Mouse (Mus musculus) adrenal gland, adult 10 weeks (tissue): ENCODE results near the gene Olfr1537. TPM values are rescaled to one million over a fixed set of nuclear protein-coding genes. Genes with fewer than 3 reads are reported as not detected.

ENCODE experiments used
- polyA plus RNA-seq: library from polyadenylated mRNA; stranded (reverse); fragments of 350-450 nt; fragmentation: Illumina TruSeq; extraction: RNeasy Lipid Tissue Mini Kit (QIAGEN cat#74804); gene quantifications from one replicate; pipeline ENCODE4 v1.2.3, GENCODE M21; 2014; ENCODE audit warnings: low read depth, low replicate concordance

Olfr1537 gene
- not detected for polyA plus RNA-seq

DNA sequence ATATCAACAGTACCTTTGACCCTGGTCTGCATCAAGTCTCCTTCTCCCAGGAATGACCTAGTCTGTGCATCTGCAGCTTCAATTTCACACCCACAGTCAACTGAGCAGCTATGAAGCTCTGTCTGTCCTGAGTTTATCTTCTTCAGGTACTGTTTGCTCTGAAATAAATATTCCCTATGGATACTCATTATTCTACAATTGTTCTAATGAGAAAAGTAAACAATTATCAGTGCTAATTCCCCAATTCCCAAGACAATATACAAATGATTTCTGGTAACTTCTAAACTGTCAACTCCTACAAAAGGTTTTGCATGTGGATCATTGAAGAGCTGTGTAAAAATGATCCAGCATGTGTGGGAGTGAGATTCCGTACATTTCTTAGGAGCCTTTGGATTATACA lies at the start of gene Olfr1537:
TSS of gene Olfr1537 (minus strand) at position 101 of the 400 bp plus-strand sequence.

DNA sequence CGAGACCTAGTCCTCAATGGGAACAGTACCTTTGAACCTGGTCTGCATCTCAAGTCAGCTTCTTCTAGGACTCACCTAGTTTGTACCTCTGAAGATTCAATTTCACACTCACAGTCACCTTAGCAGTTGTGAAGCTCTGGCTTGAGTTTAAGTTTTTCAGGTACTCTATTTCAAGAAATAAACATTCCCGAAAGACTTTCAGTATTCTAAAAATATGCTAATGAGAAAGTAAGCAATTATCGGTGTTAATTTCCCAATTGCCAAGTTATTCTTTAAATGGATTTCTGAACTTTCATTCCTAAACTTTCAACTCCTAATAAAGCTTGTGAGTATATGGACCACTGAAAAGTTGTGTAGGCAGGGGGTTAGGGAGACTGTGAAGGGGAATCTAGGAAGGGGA lies 26.9 kb upstream of the Olfr1537 start, which contains the start of gene Olfr945:
TSS of gene Olfr945 (minus strand) at position 101 of the 400 bp plus-strand sequence.

DNA sequence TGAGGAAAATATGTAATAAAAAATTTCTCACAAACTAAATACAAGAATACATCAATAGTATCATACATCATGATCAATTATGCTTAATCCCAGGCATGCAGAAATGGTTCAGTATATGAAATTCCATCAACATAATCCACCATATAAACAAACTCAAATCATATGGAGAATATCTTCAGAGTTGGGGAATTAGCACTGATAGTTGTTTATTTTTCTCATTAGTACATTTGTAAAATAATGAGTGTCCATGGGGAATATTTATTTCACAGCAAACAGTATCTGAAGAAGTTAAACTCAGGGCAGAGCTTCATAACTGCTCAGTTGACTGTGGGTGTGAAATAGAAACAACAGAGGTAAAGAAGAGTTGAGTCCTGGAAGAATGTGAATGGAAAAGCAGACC lies 48.2 kb downstream of the Olfr1537 start, which contains the start of gene Olfr944:
TSS of gene Olfr944 (plus strand) at position 301 of the 400 bp plus-strand sequence.

Other genes starting within 250 kb of the Olfr1537 start
- gene Olfr146, start 226.6 kb downstream of the Olfr1537 start, polyA plus RNA-seq: not detected
- not detected for gene Olfr937, start 185.0 kb downstream of the Olfr1537 start, polyA plus RNA-seq
- gene Olfr938, start 171.1 kb downstream of the Olfr1537 start, polyA plus RNA-seq: not detected
- not detected for gene Olfr27, start 121.9 kb downstream of the Olfr1537 start, polyA plus RNA-seq
- gene Olfr943, start 83.7 kb downstream of the Olfr1537 start, polyA plus RNA-seq: not detected
- not detected for gene Olfr944, start 48.1 kb downstream of the Olfr1537 start, polyA plus RNA-seq
- not detected for gene Olfr945, start 26.8 kb upstream of the Olfr1537 start, polyA plus RNA-seq
- gene Olfr948, start 76.1 kb upstream of the Olfr1537 start, polyA plus RNA-seq: not detected
- gene Olfr951, start 137.4 kb upstream of the Olfr1537 start, polyA plus RNA-seq: not detected
- not detected for gene Olfr952, start 177.2 kb upstream of the Olfr1537 start, polyA plus RNA-seq
- not detected for gene Olfr954, start 206.7 kb upstream of the Olfr1537 start, polyA plus RNA-seq
- not detected for gene Olfr955, start 221.9 kb upstream of the Olfr1537 start, polyA plus RNA-seq
- gene Olfr44, start 244.0 kb upstream of the Olfr1537 start, polyA plus RNA-seq: not detected